Mouse (Mus musculus): Measurements from ENCODE around the gene Ttll12. TPM values are rescaled to one million over a fixed set of nuclear protein-coding genes. Genes with fewer than 3 reads are reported as not detected.

Gene Ttll12
- total and polyA plus RNA-seq, 3 experiments, result 21.9 to 40.0 (median 31.1) TPM

- in situ Hi-C loops (cut with MboI; ENCODE audit: low pct_ligation_motif_present, low pct_unique_long_range_greater_than_20kb, low sequenced_read_pairs) (no loop called here), dilution Hi-C loops (cut with MboI; ENCODE audit: extremely low pct_ligation_motif_present, extremely low pct_unique_long_range_greater_than_20kb, low sequenced_read_pairs) (no loop called here)
- Histone ChIP-seq H3K27me3 (replicated peaks) (no peaks in the 10 kb centered on the region), H3K9me3 (replicated peaks; ENCODE audit: low read length) (no peaks in the 10 kb centered on the region), H3K9ac (ENCODE audit: insufficient read depth, low read depth) (no peak overlapping the region), H3K4me1 (ENCODE audit: control insufficient read depth in 1 of 2, insufficient read depth in 2 of 2) (peaks cover 6 to 23% of the 10 kb centered on the region in 2 experiments; a peak in 3 of 4 replicates), H3K4me3 (replicated peaks in 1 of 3; ENCODE audit: low read depth in 2 of 3, low read length in 2 of 3, poor library complexity in 1 of 3) (no peak overlapping the region), H3K79me2 (replicated peaks; ENCODE audit: control insufficient read depth, extremely low read depth, insufficient read depth, poor library complexity, severe bottlenecking) (peaks cover 13% of the 10 kb centered on the region), H3K27ac (ENCODE audit: insufficient read depth, low read depth) (no peak overlapping the region), H3K36me3 (replicated peaks in 1 of 2; ENCODE audit: control insufficient read depth in 1 of 2, insufficient read depth in 1 of 2, low read length in 1 of 2) (peaks cover 9 to 50% of the 10 kb centered on the region in 2 experiments), H3K4me2 (ENCODE audit: insufficient read depth, low read depth, poor library complexity, severe bottlenecking) (no peak overlapping the region)
- TF ChIP-seq E2F4 (IDR thresholded peaks at IDR 0.05; ENCODE audit: insufficient replicate concordance, low read depth, low read length) (no peak), HCFC1 (IDR thresholded peaks at IDR 0.05; ENCODE audit: low read depth, low read length) (no peak), RCOR1 (conservative IDR thresholded peaks at IDR 0.05; ENCODE audit: low read depth, low read length) (no peak), EP300 (IDR thresholded peaks at IDR 0.05; ENCODE audit: low read length) (no peak), ZKSCAN1 (IDR thresholded peaks at IDR 0.05; ENCODE audit: borderline replicate concordance, low read depth, low read length) (no peak), CHD1 (IDR thresholded peaks at IDR 0.05; ENCODE audit: low read depth, low read length) (no peak), CTCF (conservative IDR thresholded peaks at IDR 0.05 in 1 of 2, IDR thresholded peaks at IDR 0.05 in 1 of 2; ENCODE audit: low read depth in 2 of 2, low read length in 2 of 2) (no peak), JUND (conservative IDR thresholded peaks at IDR 0.05; ENCODE audit: low read depth, low read length) (no peak), ETS1 (conservative IDR thresholded peaks at IDR 0.05; ENCODE audit: low read depth, low read length) (no peak), NELFE (IDR thresholded peaks at IDR 0.05; ENCODE audit: low read depth, low read length) (no peak), USF2 (conservative IDR thresholded peaks at IDR 0.05; ENCODE audit: low read depth, low read length) (no peak), SIN3A (IDR thresholded peaks at IDR 0.05; ENCODE audit: low read length) (no peak), CHD2 (IDR thresholded peaks at IDR 0.05; ENCODE audit: low read length) (no peak), USF1 (IDR thresholded peaks at IDR 0.05; ENCODE audit: low read depth, low read length) (no peak), ELF1 (IDR thresholded peaks at IDR 0.05; ENCODE audit: low read depth, low read length) (no peak)
- no peak for DNase-seq (ENCODE audit: extremely low read depth)
Observed at GRCm38 (mm10) chr15:83592260-83593188, 2.4 kb downstream of the Ttll12 start.

GRCm38 (mm10) chr15:83591758-83592157 is 3.2 kb downstream of the Ttll12 start:
- DNase-seq (ENCODE audit: extremely low read depth), result no peak
- Histone ChIP-seq H3K4me1 (ENCODE audit: control insufficient read depth in 1 of 2, insufficient read depth in 2 of 2) (peaks cover 6 to 23% of the 10 kb centered on the region in 2 experiments; a peak in 3 of 4 replicates), H3K36me3 (replicated peaks in 1 of 2; ENCODE audit: control insufficient read depth in 1 of 2, insufficient read depth in 1 of 2, low read length in 1 of 2) (peaks cover 17 to 57% of the 10 kb centered on the region in 2 experiments), H3K9ac (ENCODE audit: insufficient read depth, low read depth) (no peak overlapping the region), H3K27me3 (replicated peaks) (no peaks in the 10 kb centered on the region), H3K27ac (ENCODE audit: insufficient read depth, low read depth) (no peak overlapping the region), H3K4me2 (ENCODE audit: insufficient read depth, low read depth, poor library complexity, severe bottlenecking) (no peak overlapping the region), H3K4me3 (replicated peaks in 1 of 3; ENCODE audit: low read depth in 2 of 3, low read length in 2 of 3, poor library complexity in 1 of 3) (no peak overlapping the region), H3K79me2 (replicated peaks; ENCODE audit: control insufficient read depth, extremely low read depth, insufficient read depth, poor library complexity, severe bottlenecking) (peaks cover 13% of the 10 kb centered on the region), H3K9me3 (replicated peaks; ENCODE audit: low read length) (peaks cover 4% of the 10 kb centered on the region)
- TF ChIP-seq RCOR1 (conservative IDR thresholded peaks at IDR 0.05; ENCODE audit: low read depth, low read length) (no peak), MEF2A (IDR thresholded peaks at IDR 0.05; ENCODE audit: borderline replicate concordance, low read depth, low read length) (no peak), MXI1 (IDR thresholded peaks at IDR 0.05; ENCODE audit: low read depth, low read length) (no peak), GABPA (IDR thresholded peaks at IDR 0.05; ENCODE audit: insufficient replicate concordance, low read depth, low read length) (no peak)
- in situ Hi-C loops (cut with MboI; ENCODE audit: low pct_ligation_motif_present, low pct_unique_long_range_greater_than_20kb, low sequenced_read_pairs) (no loop called here), dilution Hi-C loops (cut with MboI; ENCODE audit: extremely low pct_ligation_motif_present, extremely low pct_unique_long_range_greater_than_20kb, low sequenced_read_pairs) (no loop called here)
